Mouse (Mus musculus): ENCODE results near the gene Tnk2. TPM values are rescaled to one million over a fixed set of nuclear protein-coding genes. Genes with fewer than 3 reads are reported as not detected.

Gene Tnk2
- polyA plus RNA-seq, 1 experiment from 2014 or later = 13.3 TPM

DNA sequence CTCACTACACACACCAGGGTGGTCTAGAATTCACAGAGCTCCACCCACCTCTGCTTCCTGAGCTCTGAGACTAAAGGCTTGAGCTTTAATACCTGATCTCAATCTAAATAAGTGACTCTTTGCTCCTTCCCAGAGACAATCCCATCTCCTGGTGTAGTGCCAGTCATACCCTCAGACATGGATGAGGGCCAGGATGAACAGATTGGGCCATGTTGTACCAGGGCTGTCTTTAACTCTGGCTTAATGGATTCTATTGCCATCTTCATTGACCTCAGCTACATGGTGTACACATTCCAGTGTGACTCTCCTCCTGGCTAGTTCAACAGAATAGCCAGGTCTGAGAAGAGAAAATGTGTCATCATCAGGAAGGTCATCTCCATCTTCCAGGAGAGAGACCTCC is 82.8 kb downstream of the Tnk2 start:
- Histone ChIP-seq H3K9me3 (no peaks in the 10 kb centered on the region), H3K36me3 (no peaks in the 10 kb centered on the region), H3K4me1 (no peaks in the 10 kb centered on the region), H3K4me3 (no peak overlapping the region), H3K27me3 (no peaks in the 10 kb centered on the region), H3K9ac (no peak overlapping the region), H3K4me2 (no peak overlapping the region), H3K27ac (no peak overlapping the region)
- ATAC-seq (ENCODE audit: insufficient number of reproducible peaks, insufficient read depth, low FRiP score, low TSS enrichment, low read depth) = no peak

GRCm38 (mm10) chr16:32728240-32728639 is 84.6 kb downstream of the Tnk2 start:
- Histone ChIP-seq H3K27me3 (no peaks in the 10 kb centered on the region), H3K36me3 (no peaks in the 10 kb centered on the region), H3K9me3 (no peaks in the 10 kb centered on the region), H3K9ac (no peak overlapping the region), H3K4me3 (no peak overlapping the region), H3K27ac (no peak overlapping the region), H3K4me2 (no peak overlapping the region), H3K4me1 (no peaks in the 10 kb centered on the region)
- no peak for ATAC-seq (ENCODE audit: insufficient number of reproducible peaks, insufficient read depth, low FRiP score, low TSS enrichment, low read depth)

GRCm38 (mm10) chr16:32728730-32729129 is 85.1 kb downstream of the Tnk2 start:
- ATAC-seq (ENCODE audit: insufficient number of reproducible peaks, insufficient read depth, low FRiP score, low TSS enrichment, low read depth) = no peak
- H3K27me3 ChIP-seq = no peaks in the 10 kb centered on the region
- no peak overlapping the region for H3K27ac ChIP-seq
- H3K4me2 ChIP-seq = no peak overlapping the region
- no peaks in the 10 kb centered on the region for H3K9me3 ChIP-seq
- no peaks in the 10 kb centered on the region for H3K4me1 ChIP-seq
- whole genome bisulfite sequencing = 55% methylated on average over 1 of the region's 1 CpGs
- H3K4me3 ChIP-seq = no peak overlapping the region
- no peak overlapping the region for H3K9ac ChIP-seq
- no peaks in the 10 kb centered on the region for H3K36me3 ChIP-seq

Other genes with a start within 250 kb of the Tnk2 start
- gene Tm4sf19, start 243.4 kb upstream of the Tnk2 start, polyA plus RNA-seq (2015; fragmentation: Nextera tagmentation; extraction: Ambion mirVana) = not detected in 2 replicates
- 26.6 and 27.5 TPM in 2 replicates for gene Tctex1d2, start 224.2 kb upstream of the Tnk2 start, polyA plus RNA-seq (2015; fragmentation: Nextera tagmentation; extraction: Ambion mirVana)
- 34.2 TPM in 2 replicates for gene Pcyt1a, start 213.0 kb upstream of the Tnk2 start, polyA plus RNA-seq (2015; fragmentation: Nextera tagmentation; extraction: Ambion mirVana)
- gene Slc51a, start 156.0 kb upstream of the Tnk2 start, polyA plus RNA-seq (2015; fragmentation: Nextera tagmentation; extraction: Ambion mirVana) = 0.25 and 2.6 TPM in 2 replicates
- not detected in 2 replicates for gene Zdhhc19, start 147.6 kb upstream of the Tnk2 start, polyA plus RNA-seq (2015; fragmentation: Nextera tagmentation; extraction: Ambion mirVana)
- gene Tfrc, start 35.0 kb upstream of the Tnk2 start, polyA plus RNA-seq (2015; fragmentation: Nextera tagmentation; extraction: Ambion mirVana) = 20.8 and 21.4 TPM in 2 replicates
- gene Muc4, start 92.0 kb downstream of the Tnk2 start, polyA plus RNA-seq (2015; fragmentation: Nextera tagmentation; extraction: Ambion mirVana) = 0.38 and 0.62 TPM in 2 replicates
- not detected in 2 replicates for gene Muc20, start 153.6 kb downstream of the Tnk2 start, polyA plus RNA-seq (2015; fragmentation: Nextera tagmentation; extraction: Ambion mirVana)
- gene Smbd1, start 166.6 kb downstream of the Tnk2 start, polyA plus RNA-seq (2015; fragmentation: Nextera tagmentation; extraction: Ambion mirVana) = not detected in 2 replicates
- 108 and 114 TPM in 2 replicates for gene Fyttd1, start 233.6 kb downstream of the Tnk2 start, polyA plus RNA-seq (2015; fragmentation: Nextera tagmentation; extraction: Ambion mirVana)
- gene Rubcn, start 233.9 kb downstream of the Tnk2 start, polyA plus RNA-seq (2015; fragmentation: Nextera tagmentation; extraction: Ambion mirVana) = 16.0 and 20.3 TPM in 2 replicates